Mouse (Mus musculus) cerebellum, adult 18-20 months (tissue): ENCODE results near the gene Prl3d2.
"Not testable (repeated sequence)": the region's sequence is repeated elsewhere in the genome, so short reads cannot be mapped to it uniquely, and the experiment has no call there.

ENCODE experiments used
- DNase-seq, 2 experiments: peaks; one replicate each; pipeline ENCODE4 v3.0.0; 2021

The Prl3d2 gene

DNA sequence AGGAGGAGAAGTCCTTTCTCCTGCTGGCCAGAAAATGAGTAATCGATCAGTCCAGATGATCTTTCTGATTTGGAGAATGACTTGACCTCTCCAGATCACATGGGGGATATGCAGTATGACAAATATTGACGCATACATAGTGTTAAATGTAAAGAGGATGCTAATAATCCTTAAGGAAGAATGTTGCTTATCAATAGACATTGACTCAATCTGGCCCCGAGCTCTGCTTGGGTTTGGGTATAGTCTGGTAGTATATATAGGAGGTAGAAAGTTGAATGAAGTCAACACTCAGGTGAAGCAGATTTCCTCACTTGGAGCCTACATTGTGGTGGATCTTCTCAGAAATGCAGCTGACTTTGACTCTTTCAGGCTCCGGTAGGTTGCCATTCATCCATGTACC is at the start of gene Prl3d2:
Prl3d2 (plus strand) TSS at position 301 of the 400 bp plus-strand sequence.
- not testable (repeated sequence) for DNase-seq

DNA sequence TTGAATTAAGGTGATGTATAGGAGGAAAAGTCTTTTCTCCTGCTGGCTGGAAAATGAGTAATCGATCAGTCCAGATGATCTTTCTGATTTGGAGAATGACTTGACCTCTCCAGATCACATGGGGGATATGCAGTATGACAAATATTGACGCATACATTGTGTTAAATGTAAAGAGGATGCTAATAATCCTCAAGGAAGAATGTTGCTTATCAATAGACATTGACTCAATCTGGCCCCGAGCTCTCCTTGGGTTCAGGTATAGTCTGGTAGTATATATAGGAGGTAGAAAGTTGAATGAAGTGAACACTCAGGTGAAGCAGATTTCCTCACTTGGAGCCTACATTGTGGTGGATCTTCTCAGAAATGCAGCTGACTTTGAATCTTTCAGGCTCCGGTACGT is 27.6 kb upstream of the Prl3d2 start, which contains the start of gene Prl3d1:
Prl3d1 (plus strand) TSS at position 301 of the 400 bp plus-strand sequence.
- DNase-seq = not testable (repeated sequence)

DNA sequence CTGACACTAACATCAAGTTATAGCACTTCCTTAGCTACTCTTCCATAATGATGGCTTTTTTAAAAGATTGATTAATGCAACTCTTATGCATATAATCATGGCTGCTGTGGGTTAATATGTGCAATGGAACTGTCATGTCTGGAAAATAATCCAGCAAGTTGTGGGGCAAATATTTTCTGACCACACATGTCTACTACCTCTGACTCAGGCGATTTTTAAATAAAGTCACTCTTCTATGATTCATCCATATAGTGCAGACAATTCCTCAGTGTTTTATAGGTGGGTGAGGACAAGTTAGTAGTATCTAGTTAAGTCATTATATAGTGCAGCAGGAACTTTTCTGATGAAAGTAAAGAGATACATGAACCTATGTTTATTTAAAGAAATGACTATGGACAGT is 26.8 kb downstream of the Prl3d2 start:
- no peak for DNase-seq

DNA sequence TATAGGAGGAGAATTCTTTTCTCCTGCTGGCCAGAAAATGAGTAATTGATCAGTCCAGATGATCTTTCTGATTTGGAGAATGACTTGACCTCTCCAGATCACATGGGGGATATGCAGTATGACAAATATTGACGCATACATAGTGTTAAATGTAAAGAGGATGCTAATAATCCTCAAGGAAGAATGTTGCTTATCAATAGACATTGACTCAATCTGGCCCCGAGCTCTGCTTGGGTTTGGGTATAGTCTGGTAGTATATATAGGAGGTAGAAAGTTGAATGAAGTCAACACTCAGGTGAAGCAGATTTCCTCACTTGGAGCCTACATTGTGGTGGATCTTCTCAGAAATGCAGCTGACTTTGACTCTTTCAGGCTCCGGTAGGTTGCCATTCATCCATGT is 35.0 kb downstream of the Prl3d2 start, which contains the start of gene Prl3d3:
Prl3d3 (plus strand) TSS at position 301 of the 400 bp plus-strand sequence.
- DNase-seq = not testable (repeated sequence)
